Mouse (Mus musculus) retina, adult 2 months (tissue): ENCODE results near the gene Zfp423.
A peak's percentile ranks its signal among the peaks of the same experiment; 100 is the strongest.

Experiments
- DNase-seq: peaks from one replicate; pipeline ENCODE4 v3.0.0-alpha.2; 2012; ENCODE audit warnings: low read depth, low spot score

Zfp423 gene

DNA sequence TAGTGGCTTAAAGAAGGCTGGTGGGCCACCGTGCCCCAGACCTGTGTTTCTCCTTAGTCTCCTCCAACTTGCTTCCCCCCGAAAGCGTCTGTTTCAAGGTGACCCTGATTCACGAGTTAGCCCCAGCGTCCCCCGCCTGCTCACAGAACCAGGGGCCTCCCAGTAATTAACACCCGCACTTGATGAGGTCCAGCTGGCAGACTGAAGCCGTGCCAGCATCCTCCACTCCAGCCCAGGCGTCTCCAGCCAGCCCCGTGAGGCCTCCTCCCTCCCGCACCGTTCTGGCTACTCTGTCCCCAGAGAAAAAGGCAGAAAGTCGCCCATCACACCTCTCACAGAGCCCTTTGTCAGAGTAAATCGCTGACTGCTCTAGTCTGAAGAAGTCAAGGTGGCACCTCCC, 213.3 kb downstream of the Zfp423 start:
- DNase-seq = no peak

DNA sequence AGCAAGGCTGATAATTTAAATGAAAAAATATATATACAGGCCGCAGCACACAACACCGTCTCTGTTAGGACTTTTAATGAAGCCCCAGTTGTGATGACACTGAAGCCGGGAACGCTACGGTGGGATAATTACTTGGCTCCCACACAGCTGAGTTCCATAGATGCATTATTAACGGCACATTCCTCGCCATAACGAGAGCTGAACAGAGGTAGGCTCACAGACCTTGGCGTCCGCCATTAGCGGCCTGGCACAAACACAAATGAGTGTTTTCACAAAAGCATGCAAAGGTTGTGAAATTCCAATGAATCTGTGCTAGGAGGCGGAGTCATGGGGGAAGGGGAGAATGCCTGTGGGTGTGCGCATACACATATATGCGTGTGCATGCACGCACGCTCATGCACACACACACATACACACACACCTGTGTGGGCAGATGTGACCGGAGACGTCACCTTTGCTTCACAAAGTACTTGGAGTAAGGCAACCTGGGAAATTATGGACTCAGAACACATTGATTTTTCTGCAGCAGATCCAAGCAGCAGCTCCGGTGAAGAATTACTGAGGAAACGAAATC, 214.2 kb downstream of the Zfp423 start:
- DNase-seq = no peak

DNA sequence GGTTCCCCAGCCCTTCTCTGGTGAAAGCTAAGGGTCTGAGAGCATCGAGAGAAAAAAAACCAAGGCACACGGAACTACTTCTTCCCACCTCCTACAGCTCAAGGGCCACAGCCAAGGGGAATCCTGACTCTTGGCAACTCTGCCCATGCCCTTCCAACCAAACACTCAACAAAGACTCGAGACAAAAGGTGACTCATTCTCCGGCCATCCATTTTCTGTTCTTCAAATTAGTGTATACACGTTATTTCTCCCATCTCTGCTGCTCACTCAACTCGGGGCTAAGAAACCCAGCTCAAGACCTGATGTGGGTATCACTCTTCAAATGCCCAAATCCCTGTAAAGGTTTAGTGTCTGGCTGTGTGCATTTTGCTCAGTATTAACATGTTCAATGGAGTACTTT, 214.8 kb downstream of the Zfp423 start:
- no peak for DNase-seq

DNA sequence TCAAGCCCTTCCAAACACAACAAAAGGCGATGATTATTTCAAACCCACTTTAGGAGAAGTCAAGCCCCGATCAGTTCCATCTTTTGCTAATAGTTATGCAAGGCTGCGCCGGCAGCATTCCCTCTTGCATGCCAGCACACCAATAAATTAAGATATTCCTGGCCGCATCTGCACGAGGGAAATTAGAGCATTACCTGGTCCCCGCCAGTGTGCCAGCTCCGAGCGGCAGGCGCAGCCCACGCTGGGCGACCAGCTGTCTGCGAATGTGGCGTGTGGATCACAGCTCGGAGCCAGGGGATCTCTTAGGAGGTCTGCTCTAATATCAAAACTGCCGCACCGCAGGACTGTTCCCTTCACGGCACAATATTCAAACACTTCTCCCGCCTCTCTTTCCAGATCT, 217.4 kb downstream of the Zfp423 start:
- no peak for DNase-seq

DNA sequence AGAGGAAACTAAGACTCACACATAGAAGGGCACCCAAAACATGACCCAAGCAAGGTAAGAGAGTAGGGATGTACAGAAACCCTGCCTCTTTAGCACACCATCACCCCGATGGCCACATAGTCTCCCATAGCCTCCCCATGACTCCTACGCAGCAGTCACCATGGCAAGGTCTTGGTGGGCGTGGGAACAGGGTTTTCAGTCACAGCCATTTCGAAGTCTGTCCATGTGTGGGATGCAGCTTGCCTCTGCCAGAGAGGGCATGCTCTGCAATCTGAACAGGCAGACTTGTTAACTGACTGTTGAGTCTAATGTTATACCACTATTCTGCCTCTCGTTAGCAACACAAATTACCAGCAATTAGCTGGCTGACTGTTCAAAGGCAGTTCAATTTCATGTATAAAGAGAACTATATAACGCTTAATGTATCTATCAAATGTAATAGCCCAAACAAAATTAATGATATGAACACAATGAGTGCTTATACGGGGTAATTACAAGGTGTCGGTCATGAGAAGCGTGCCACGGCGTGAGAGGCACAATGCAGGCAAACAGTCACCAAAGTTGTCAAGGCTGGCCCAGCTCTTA, 218.4 kb downstream of the Zfp423 start:
- DNase-seq = no peak

DNA sequence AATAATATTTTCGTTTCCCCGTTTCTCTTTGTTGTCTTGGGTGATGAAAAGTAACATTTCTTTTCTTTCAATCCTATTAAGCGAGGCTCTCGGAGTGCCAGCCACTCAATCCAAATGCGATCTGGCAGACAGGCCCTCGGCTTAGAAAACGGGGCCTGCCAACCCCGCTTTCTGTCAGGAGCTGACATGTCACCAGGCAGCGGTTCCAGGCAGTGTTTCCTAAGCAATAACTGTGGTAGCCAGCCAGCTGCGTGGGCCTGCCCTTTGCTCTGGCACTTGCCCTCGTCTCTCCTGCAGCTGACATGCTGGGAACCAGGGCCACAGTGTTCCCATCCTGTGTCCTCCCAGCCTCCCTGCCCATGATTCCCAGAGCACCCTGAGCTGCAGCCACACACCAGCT, 221.5 kb downstream of the Zfp423 start:
- no peak for DNase-seq

DNA sequence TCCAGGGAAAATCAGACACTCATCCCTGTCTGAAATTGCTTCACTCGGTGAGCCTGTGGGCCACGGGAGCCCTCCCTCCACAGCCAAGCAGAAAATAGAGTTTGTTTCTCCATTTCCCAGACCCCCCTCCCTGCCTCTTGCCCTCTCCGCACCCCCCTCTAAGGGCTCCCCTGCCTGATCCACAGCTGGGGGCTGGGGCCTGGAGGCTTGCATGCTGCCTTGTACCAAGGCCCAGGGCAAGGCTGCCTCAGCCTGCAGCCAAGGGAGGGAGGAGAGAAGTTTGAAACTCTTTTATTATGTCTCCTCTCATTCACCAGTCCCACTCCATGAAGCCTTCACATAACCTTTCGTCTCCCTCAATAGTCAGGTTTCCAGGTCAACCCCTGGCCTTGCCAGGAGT, 224.5 kb downstream of the Zfp423 start:
- no peak for DNase-seq

DNA sequence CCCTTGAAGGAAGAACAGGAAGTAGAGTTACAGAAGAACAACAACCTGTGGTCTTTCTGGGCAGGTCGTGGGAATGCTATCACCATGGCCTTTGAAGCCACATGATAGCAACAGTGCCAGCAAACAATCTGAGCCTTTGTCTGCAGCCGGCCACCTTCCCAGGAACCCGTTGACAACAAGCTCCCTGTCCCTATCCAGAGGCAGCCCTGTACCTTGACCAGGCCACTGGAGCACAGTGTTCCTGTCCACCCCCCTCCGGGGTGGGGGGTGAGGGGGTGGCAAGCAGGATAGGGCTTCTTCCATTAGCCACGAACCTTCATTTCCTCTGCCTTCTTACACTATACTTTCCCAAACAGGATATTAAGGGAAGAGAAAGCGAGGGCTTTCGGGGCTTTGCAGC, 224.9 kb downstream of the Zfp423 start:
- DNase-seq = no peak

DNA sequence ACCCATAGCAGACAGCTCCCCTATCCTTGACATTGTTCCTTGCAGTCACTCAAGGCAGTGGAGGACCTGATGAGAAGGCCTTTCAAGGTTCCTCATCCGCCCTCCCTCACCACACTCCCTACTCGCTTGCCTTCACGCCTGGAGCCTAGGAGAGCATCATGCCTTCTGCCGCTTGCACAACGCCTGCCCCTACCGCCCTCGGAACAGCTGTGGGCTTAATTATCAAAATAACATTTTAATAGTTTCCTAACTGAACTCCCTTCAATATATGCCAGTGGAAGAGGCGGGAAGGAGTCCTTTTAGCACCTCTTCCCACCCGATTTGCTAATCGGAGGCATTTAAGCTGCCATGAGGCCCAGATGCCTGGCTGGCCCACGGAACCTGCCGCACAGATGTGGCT, 228.3 kb downstream of the Zfp423 start:
- no peak for DNase-seq

DNA sequence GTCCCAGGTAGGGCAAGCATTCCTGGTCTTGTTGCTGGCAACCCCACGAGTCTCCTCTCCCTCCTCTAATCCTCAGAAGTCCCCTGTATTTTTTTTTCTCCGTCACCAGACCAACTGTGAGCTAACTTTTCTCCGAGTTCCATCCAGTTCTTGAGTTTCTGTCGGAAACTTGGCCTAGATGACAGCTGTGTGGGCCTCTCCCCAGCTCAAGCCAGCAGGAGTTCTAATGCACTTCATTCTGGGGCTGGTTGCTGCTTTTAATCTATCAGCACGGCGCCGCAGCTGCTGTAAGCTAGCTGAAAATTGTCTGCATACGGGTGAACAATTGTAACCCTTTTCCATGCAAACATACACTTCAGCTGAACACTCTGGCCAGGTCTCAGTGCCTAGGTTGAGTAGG, 236.4 kb downstream of the Zfp423 start:
- DNase-seq = no peak

DNA sequence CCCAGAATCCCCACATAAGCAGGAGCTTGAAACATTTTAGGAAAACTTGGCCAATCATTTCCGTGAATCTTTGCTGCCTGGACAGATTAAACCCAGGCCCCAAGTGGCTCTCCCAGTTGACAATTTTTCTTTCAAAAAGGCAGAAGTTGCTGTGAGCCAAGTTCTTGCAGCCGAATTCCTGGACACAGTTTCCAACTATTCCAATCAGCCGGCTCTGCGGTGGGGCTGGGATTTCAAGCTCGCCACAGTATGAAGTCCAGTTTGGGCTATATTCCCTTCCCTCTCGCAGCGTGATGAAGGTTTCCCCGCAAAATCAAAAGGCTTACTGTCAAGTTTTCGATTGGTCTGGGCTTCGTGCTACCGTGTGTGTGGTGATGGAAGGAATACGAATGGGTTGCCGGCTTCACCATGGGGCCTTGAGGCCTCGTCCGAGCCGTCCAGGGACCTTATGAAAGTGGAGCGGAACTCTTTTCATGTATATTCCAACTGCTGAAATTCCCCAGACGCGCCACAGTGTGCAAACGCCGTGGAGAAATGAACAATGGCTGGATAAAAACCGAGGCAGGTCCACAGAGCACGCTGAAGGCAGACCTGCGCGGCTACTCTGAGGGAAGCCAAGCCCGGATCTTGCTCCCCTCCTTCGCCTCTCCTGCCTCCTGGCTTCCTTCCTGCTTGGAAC, 240.1 kb downstream of the Zfp423 start:
- DNase-seq = no peak

DNA sequence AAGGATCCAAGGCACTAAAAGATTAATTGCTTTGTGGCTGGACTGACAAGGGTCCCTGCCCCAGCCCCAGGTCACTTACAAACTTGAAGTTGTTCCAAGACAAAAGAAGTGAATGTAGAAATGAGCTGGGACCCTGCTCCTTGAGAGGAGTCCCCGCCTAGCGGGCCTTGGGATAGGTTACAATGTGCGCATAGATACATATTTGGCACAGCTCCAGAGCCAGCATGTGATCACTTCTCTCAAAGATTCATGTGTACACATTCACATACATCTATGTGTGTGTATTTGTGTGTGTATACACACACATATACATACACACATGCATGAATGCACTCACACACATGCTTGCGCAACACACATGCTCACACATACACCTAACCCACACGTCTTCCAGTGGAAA, 241.9 kb downstream of the Zfp423 start:
- DNase-seq = no peak

DNA sequence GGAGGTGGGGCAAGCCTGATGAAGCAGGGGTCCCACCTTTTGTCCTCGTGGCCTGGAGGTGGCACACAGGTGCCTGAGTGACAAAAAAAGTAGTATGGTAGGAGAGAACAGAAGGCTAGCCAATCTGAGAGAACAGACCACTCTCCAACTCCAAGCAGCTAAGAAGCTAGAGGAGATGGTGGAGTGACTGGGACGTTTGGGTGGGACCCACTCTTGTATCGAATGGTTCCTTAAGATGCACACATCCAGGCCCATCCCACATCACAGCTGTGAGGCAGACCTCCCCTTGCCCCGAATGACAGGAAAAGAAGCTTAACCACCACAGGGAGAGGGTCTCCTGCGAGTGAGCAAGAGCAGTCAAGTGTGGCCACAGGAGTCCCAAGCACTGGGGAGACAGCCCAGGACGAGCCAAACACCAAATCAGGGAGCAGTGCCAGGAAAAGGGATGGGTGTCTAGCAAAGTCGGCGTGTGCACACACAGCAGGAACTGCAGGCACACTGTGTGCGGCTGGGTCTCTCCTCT, 242.6 kb downstream of the Zfp423 start:
- no peak for DNase-seq

DNA sequence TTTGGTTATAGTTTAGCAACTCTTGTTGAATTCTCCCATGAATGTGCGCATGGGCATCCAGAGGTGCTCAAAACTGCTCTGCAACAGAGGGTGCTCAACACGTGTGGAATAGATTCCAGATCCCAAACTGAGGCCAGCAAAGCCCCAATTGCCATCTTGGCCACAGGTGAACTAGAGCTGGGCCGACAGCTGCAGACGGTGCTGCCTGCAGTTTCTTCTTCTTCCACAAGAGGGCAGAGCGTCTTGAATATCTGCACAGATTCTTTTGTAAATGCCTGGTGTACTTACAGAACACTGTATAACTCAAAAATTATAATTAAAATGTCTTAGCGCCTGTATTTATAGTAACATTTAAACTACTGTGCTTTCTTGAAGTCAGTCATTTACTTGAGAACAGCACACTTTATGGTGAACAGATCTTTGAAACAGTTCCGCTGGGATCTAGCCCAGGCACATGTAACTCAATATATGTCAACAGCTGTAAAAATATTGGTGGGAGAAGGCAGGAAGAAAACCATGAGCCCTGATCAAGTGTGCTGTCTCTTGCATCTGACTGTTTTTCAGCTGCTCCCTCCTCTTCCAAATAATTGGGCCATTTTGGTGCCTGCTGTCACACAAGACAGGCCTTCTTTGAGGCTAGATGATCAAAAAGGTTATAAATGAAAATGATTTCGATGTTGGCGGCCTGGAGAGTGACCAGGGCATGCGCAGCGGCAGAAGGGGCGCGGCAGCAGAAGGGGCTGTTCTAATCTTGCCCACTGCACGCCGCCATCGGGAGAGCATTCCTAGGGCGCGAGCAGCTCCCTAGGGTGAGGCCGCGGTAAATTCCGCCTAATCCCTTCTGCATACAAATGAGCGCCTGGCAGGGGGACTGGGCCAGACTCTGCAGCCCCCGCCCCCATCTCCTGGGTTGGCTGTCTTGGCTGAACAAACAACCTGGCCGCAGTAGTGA, 243.4 kb downstream of the Zfp423 start:
- DNase-seq = peak; percentile 32

DNA sequence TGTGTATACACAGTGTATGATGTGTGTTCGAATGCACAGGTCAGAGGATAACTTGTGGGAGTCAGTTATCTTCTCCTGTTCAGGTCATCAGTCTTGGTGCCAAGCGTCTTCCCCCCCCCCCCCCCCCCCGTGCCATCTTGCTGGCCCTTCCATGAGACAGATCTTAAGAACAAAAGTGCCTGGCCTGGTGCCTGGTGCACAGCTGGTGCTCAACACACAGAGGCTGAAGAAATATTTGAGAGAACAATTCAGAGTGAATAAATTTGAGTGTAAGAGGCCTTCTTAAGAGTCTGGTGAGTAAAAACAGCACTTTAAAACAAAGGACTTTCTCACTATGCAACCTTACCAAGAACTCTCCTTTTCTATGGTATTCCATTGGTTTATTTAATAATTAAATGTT, 245.4 kb downstream of the Zfp423 start:
- no peak for DNase-seq

DNA sequence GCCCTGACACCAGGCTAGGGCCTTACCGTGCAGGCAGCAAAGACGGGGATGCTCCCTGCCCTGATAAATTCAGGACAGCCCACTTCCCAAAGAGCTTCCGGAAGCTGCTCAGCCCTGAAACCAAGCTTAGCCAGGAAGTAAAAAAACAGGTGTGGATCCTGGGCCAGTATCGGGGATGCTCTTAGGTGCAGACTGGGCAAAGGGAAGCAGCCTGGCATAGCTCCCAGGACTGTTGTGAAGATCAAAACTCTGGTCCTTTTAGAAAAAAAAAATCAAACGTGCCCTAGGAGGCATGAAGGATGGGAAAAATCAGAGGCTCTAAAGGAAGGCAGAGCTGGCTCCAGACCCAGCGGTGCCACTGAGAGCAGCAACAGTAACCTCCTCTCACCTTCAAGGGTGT, 247.4 kb downstream of the Zfp423 start:
- no peak for DNase-seq

DNA sequence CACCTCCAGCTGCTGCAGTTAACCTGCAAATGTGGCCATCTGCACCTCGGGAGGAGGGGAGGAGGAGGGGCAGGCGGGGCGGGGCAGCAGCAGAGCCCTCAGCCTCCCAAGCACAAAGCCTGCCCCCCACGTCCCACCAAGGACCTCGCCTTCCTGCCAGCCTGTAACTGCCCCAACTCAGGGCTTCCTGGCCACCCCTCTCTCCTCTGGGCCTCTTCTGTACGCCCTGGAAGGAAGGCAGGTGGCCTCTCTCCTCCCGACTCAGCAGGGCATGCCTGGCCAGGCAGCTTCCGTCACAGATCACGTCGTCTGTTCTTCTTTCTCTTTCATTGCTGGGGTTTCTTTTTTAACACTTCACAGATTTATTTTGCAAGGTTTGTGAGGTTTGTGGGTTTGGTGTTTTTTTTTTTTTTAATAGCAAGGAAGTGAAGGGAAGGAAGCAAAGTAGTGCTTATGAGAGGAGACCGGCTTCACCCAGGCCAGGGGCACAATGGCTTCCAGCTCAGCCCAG, 251.2 kb downstream of the Zfp423 start:
- no peak for DNase-seq

DNA sequence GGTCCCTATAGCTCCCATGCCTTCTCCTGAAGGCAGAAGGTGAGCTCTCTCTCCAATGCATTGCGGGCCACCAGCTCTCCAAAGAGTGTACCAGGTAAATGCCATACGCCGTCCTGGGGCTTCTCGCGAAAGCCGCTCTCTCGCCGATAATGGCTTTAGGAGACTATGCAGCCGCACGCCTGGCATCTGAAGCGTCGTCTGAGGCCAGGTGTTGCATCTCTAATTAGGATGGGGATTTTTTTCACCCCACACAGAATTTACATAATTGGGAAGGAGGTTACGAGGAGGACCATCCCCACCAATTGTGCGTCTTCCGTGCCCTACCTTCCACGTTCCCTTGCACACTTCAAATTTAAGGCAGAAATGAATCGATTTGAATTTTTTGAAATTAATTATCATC, 252.2 kb downstream of the Zfp423 start:
- no peak for DNase-seq

DNA sequence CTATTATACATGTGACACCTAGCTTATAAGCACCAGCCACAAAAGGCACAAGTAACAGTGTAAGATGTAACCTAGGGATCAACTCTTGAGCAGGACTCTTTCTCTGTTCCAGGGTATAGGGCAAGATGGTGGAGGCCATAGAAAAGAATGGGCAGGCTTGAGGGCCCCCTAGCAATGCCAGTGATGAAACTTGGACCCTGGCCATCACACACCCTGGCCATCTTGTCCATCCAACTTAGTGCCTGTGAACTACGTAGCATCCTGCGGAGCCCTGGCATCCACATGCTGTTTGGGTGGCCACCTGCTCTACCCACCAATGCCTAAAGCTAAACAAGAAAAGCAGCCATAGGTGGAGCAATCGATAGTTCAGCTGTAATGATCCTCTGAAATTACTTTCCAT, 254.6 kb downstream of the Zfp423 start:
- DNase-seq = no peak

DNA sequence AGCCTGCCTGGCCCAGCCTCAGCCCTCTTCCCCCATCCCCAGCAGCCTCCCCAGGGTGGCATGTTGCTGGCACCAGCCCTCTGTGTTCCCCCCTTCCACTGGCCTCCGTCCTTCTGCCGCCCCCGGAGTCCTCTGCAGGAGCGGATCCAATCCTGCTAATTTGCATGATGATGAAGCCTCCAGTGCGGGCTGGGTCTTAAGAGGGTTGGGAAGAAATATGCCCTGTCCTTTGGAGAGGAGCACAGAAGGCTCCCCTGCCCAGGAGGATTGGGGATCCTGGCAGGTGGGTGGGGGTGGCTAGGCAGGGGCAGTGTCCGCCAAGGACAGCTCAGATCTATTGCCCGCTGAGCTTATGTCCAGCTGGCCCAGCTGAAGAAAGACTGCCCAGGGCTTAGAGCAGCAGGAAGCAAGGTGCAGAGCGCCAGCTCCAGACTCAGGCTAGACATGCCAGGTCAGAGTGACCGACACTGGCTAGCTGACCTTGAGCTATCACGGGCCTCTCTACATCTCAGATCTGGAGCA, 256.5 kb downstream of the Zfp423 start:
- no peak for DNase-seq

DNA sequence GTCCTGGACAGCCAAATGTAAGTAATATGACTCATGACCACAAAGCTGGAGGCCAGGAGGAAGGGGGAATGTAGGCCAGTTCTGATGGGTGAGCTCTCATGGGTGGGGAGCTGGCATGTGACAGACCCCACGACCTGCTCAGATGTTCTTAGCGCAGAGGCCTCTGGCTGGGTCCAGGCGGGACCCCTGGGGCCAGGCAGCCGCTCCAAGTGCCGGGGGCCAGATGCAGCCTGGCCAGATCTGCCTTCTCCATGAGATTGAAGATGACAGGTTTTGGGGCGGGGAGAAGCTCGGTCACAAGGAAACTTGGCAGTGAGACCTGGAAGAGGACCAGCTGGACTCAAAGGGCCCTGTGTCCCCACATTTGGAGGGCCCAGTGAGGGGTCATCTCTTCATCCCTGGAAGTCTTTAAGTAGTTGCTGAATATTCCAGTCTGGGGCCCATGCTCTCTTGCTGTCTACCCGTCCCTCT, 257.3 kb downstream of the Zfp423 start:
- DNase-seq = no peak

DNA sequence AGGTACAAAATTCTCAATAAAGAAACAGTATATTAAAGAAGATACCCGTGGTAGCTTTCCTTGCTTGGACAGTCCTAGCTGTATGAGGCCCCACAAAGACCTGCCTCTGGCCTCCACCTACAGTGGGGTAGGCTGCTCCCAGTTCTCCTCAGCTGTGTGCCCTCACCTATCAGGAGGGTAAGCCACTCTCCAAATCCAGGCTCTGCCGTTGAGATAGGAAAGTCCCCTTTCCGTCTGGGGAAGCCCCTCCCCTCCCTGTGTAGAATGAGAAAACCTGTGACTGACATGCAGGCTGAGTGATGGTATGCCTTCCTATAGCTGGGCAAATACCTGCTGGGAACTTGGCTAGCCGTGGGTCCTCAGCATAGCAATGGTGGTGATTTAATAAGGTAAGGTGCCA, 257.8 kb downstream of the Zfp423 start:
- no peak for DNase-seq
